Mouse (Mus musculus) kidney, postnatal 0 days (tissue): ENCODE results near the gene Eng. TPM values are rescaled to one million over a fixed set of nuclear protein-coding genes. Genes with fewer than 3 reads are reported as not detected.
A peak's percentile ranks its signal among the peaks of the same experiment; 100 is the strongest.

Experiments used
- ATAC-seq: fragments of 200-750 bp; cut with Nextera tagmentation; replicated peaks from 2 replicates; pipeline ENCODE4 v1.8.0; 2017; ENCODE audit warnings: low read depth, moderate number of reproducible peaks, moderate TSS enrichment, moderate library complexity; ENCODE audit not compliant: low FRiP score
- DNase-seq: peaks from one replicate; pipeline ENCODE4 v3.0.0-alpha.2; 2016; ENCODE audit warnings: low spot score
- H3K27ac ChIP-seq: fragments of 300-500 bp; sonication (generic); 2 replicates; pipeline ENCODE4 v1.5.1; 2014; ENCODE audit warnings: mild to moderate bottlenecking
- H3K27me3 ChIP-seq: fragments of 300-500 bp; sonication (generic); 2 replicates; pipeline ENCODE4 v1.6.1; 2014; ENCODE audit warnings: low read length, mixed read lengths; ENCODE audit not compliant: insufficient read depth
- H3K36me3 ChIP-seq: fragments of 300-500 bp; sonication (generic); 2 replicates; pipeline ENCODE4 v1.6.1; 2014; ENCODE audit warnings: low read length, mixed read lengths; ENCODE audit not compliant: insufficient read depth
- H3K4me1 ChIP-seq: fragments of 300-500 bp; sonication (generic); replicated peaks from 2 replicates; pipeline ENCODE4 v1.6.1; 2014; ENCODE audit warnings: antibody characterized with exemption, low read length, mixed read lengths; ENCODE audit not compliant: insufficient read depth
- H3K4me2 ChIP-seq: fragments of 300-500 bp; sonication (generic); 2 replicates; pipeline ENCODE4 v1.6.1; 2014; ENCODE audit warnings: mild to moderate bottlenecking, low read length, moderate library complexity, mixed read lengths
- H3K4me3 ChIP-seq: fragments of 300-500 bp; sonication (generic); replicated peaks from 2 replicates; pipeline ENCODE4 v1.5.1; 2014; ENCODE audit warnings: low read depth, low read length
- H3K9ac ChIP-seq: fragments of 300-500 bp; sonication (generic); 2 replicates; pipeline ENCODE4 v1.6.1; 2014; ENCODE audit warnings: low read depth, low read length
- H3K9me3 ChIP-seq: fragments of 300-500 bp; sonication (generic); replicated peaks from 2 replicates; pipeline ENCODE4 v1.6.1; 2016; ENCODE audit warnings: low read length, inconsistent platforms, mixed read lengths
- CTCF ChIP-seq: IDR thresholded peaks from 2 replicates; pipeline ENCODE4 v1.5.1; 2016; ENCODE audit warnings: antibody characterized with exemption, low read depth, mild to moderate bottlenecking, moderate library complexity
- WGBS: fragments of 180-500 bp; shearing (Covaris S2); extraction: QIAGEN DNeasy Blood & Tissue Kit; methylation state at CpG from one replicate; pipeline ENCODE4 v1.1.7; 2014; 5-methylcytosine and 5-hydroxymethylcytosine counted together
- polyA plus RNA-seq: library from polyadenylated mRNA; unstranded; fragments of >200 nt; fragmentation: Nextera tagmentation; extraction: Ambion mirVana; gene quantifications from 2 replicates; pipeline ENCODE4 v1.2.1, GENCODE M21; 2015

The Eng gene
- polyA plus RNA-seq, 1 experiment from 2014 or later: 71.6 TPM

DNA sequence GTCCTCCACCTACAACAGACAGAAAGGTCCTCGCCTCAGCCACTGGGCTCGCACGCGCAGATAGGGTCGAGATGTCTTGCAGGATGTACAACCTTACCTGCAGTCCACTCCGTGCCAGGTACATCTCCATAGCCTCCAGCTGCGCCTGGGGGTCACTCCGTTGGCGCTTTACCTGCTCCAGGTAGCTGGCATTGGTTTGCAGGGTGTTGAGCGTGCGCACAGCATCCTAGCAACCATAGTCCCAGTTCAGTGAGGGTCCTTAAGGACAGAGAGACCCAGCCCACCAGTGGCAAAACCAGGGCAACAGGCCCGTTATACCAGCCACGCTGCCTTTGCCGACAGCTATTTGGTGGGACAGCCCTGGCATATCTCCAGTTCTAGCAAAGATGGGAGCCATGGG, 46.1 kb downstream of the Eng start:
- DNase-seq (no peak), ATAC-seq (no peak)
- H3K27me3 ChIP-seq: no peaks in the 10 kb centered on the region
- 90% methylated on average over 14 of the region's 14 CpGs for WGBS
- no peaks in the 10 kb centered on the region for H3K9me3 ChIP-seq
- no peak for TF ChIP-seq CTCF
- 0 out of 2 replicates have a peak, but pooled peaks cover 6% of the 10 kb centered on the region for H3K36me3 ChIP-seq
- H3K4me1 ChIP-seq: peaks cover 6% of the 10 kb centered on the region; the same call in 1 of the 2 replicates
- H3K4me3 ChIP-seq: no peak overlapping the region
- H3K4me2 ChIP-seq: peak overlapping the region; percentile 86
- H3K27ac ChIP-seq: no peak overlapping the region; the same call in 1 of the 2 replicates
- no peak overlapping the region for H3K9ac ChIP-seq

DNA sequence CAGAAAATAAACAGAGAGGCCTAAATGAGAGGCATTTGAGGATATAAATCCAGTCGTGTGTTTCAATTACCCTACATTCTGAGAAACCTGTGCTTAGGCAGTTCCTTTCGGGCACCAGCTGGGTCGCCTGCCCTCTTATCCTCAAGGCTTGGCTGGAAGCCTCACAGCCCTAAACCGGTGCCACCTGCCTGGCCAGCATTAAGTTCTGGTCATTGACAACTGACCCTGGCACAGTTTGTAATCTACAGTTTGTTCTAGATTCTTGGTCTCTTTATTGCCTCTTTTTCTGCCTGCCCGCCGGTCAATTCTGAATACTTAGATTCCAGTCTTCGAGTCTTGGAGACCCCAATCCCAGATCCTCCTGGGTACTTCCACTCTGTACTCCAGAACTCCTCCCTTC, 46.9 kb downstream of the Eng start:
- TF ChIP-seq CTCF: no peak
- peak overlapping the region; percentile 81 for H3K9ac ChIP-seq
- H3K4me2 ChIP-seq: peak overlapping the region; percentile 86
- no peaks in the 10 kb centered on the region for H3K27me3 ChIP-seq
- H3K36me3 ChIP-seq: 0 out of 2 replicates have a peak, but pooled peaks cover 2% of the 10 kb centered on the region
- DNase-seq (peak; percentile 16), ATAC-seq (no peak)
- peaks cover 6% of the 10 kb centered on the region; the same call in 1 of the 2 replicates for H3K4me1 ChIP-seq
- WGBS: 9% methylated on average over 7 of the region's 7 CpGs
- peak overlapping the region; percentile 65 for H3K4me3 ChIP-seq
- peak overlapping the region; percentile 91 for H3K27ac ChIP-seq
- H3K9me3 ChIP-seq: no peaks in the 10 kb centered on the region

DNA sequence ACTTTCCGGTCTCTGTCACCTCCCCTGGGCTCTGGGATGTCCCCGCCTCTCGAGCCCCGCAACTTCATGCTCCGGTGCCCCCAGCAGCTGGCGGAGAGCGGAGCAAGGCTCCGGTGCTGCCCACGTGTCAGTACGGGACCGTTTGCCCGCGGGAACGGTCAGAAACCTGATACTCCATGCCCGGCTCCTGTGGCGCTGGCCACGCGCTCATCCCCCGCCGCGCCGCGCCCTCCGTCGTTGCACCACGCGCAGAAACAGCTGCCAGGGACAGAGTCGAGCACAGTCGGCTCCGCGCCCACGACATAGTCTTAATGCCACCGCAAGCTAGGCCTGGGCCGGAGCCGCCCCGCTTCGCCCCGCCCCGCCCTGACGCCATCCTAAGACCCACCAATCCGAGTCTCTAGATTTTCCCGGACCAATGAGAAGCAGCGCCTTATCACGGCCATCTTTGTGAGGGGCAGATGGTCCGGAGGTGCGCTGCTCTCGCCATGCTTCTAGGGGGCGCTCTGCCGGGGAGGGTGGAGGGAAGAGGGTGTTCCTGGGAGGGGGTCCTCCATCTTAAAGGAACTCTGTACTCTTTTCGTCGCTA, 47.5 kb downstream of the Eng start:
- peak; percentile 99 for DNase-seq
- ATAC-seq: peak; percentile 97
- H3K4me2 ChIP-seq: peak overlapping the region; percentile 86
- no peaks in the 10 kb centered on the region for H3K27me3 ChIP-seq
- H3K4me3 ChIP-seq: peak overlapping the region; percentile 65
- TF ChIP-seq CTCF: peak; percentile 87
- H3K4me1 ChIP-seq: peaks cover 6% of the 10 kb centered on the region; the same call in 1 of the 2 replicates
- WGBS: under 1% methylated on average over 51 of the region's 51 CpGs
- H3K36me3 ChIP-seq: 0 out of 2 replicates have a peak, but pooled peaks cover 2% of the 10 kb centered on the region
- peak overlapping the region; percentile 81 for H3K9ac ChIP-seq
- H3K9me3 ChIP-seq: no peaks in the 10 kb centered on the region
- peak overlapping the region; percentile 91 for H3K27ac ChIP-seq

DNA sequence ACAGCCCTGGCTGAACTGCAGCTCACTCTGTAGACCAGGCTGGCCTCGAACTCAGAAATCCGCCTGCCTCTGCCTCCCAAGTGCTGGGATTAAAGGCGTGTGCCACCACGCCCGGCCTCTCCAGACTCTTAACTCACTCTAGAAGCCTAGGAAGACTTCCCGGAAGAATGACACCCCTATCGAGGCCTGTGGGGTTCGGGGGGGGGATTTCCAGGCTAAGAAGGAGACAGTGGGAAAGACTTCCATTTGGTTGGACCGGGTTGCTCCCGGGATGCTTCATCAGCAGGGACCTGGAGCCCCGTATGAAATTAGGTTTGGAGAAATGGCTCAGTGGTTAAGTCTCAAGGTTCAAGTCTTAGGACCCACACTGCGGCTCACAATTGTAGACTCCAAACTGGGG, 48.3 kb downstream of the Eng start:
- Histone ChIP-seq H3K36me3 (0 out of 2 replicates have a peak, but pooled peaks cover 2% of the 10 kb centered on the region), H3K9ac (peak overlapping the region; percentile 38; the same call in 1 of the 2 replicates), H3K4me2 (peak overlapping the region; percentile 86), H3K4me3 (peak overlapping the region; percentile 65; the same call in 1 of the 2 replicates), H3K9me3 (no peaks in the 10 kb centered on the region), H3K27ac (no peak overlapping the region), H3K27me3 (no peaks in the 10 kb centered on the region), H3K4me1 (peaks cover 6% of the 10 kb centered on the region; the same call in 1 of the 2 replicates)
- no peak for ATAC-seq
- no peak for DNase-seq
- no peak for TF ChIP-seq CTCF
- 84% methylated on average over 12 of the region's 12 CpGs for WGBS

DNA sequence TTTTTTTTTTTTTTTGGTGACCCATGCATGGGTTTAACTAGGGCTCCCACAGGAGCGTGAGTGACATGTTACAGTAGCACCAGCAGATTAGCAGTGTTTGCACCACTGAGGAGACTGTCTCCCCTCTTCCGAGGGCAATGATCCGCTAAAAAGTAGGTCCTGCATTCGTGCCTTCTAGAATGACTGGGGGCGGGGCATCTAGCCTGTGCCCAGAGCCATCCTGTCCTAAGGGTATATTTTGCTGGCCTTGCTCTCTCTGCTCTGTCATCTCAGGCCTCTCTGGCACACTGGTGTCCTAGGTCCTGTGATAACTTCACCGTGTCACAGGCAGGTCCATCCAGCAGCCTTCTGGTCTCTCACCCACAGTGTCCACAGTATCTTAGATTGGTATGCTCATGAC, 53.3 kb downstream of the Eng start:
- no peaks in the 10 kb centered on the region for H3K9me3 ChIP-seq
- no peak for TF ChIP-seq CTCF
- H3K4me2 ChIP-seq: no peak overlapping the region
- ATAC-seq (no peak), DNase-seq (no peak)
- WGBS: 63% methylated on average over 6 of the region's 6 CpGs
- H3K27me3 ChIP-seq: no peaks in the 10 kb centered on the region
- 0 out of 2 replicates have a peak, but pooled peaks cover 3% of the 10 kb centered on the region for H3K4me1 ChIP-seq
- H3K9ac ChIP-seq: no peak overlapping the region
- peaks cover 5% of the 10 kb centered on the region; the same call in 1 of the 2 replicates for H3K36me3 ChIP-seq
- H3K4me3 ChIP-seq: no peak overlapping the region
- H3K27ac ChIP-seq: no peak overlapping the region

DNA sequence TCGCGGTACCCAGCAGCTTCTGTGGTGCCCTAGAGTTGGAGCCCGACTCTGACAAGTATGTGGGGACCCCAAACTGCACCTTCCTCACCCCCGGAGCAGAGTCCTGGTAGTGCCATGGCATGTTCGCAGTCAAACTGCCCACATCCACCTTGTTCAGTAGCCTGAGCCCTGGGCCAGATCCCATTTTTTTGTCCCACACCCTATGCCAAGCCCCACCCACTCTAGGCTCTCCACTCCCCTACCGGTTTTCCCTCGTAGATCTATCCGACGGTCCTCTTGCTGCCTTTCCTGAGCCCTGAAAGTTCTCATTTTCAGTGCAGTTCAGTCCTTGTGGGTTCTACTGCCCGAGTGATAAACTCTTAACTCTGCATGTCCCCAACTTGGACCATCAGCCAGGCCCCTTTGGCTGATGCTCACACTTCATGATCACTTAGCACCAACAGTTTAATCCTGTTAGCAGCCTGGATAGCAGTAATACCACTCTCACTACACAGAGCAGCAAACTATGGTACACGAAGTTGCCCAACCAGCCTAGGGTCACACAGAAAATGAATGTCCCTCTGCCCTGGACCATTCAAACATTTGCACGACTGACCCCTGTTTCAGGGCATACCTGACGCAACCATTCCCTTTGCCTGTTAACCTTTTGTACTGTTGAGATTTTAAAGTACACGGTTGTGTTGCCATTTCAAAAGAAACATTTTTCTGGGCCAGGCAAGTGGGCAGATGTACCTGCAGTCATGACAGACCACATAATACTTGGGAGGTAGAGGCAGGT, 54.8 kb downstream of the Eng start:
- WGBS: 78% methylated on average over 14 of the region's 14 CpGs
- TF ChIP-seq CTCF: no peak
- no peak for ATAC-seq

More for the DNA sequence above, 54.8 kb downstream of the Eng start:
- no peak overlapping the region for H3K4me2 ChIP-seq
- H3K27me3 ChIP-seq: no peaks in the 10 kb centered on the region
- no peak for DNase-seq
- no peak overlapping the region for H3K27ac ChIP-seq
- H3K36me3 ChIP-seq: peaks cover 17% of the 10 kb centered on the region
- H3K9ac ChIP-seq: no peak overlapping the region
- no peak overlapping the region for H3K4me3 ChIP-seq
- no peaks in the 10 kb centered on the region for H3K9me3 ChIP-seq
- H3K4me1 ChIP-seq: 0 out of 2 replicates have a peak, but pooled peaks cover 3% of the 10 kb centered on the region
